Mouse (Mus musculus): ENCODE results near the gene Pik3r5. TPM values are rescaled to one million over a fixed set of nuclear protein-coding genes. Genes with fewer than 3 reads are reported as not detected.

The Pik3r5 gene
- polyA plus RNA-seq, 1 experiment from 2014 or later, result 1.5 TPM

- H3K4me1 ChIP-seq (ENCODE audit: control insufficient read depth, insufficient read depth, low read length), result peaks cover 5% of the 10 kb centered on the region; the same call in 1 of the 2 replicates
- no peak for ATAC-seq (ENCODE audit: low FRiP score, low TSS enrichment)
- whole genome bisulfite sequencing, result 84% methylated on average over 5 of the region's 5 CpGs
- no peak overlapping the region for H3K27ac ChIP-seq (ENCODE audit: low read depth, low read length)
- no peaks in the 10 kb centered on the region for H3K9me3 ChIP-seq (ENCODE audit: control insufficient read depth, low read length)
- H3K9ac ChIP-seq (ENCODE audit: low read depth, low read length), result no peak overlapping the region
- H3K36me3 ChIP-seq (ENCODE audit: control insufficient read depth, insufficient read depth, low read length), result no peaks in the 10 kb centered on the region
- no peak overlapping the region for H3K4me3 ChIP-seq (ENCODE audit: low read length)
- peaks cover 9% of the 10 kb centered on the region for H3K27me3 ChIP-seq (ENCODE audit: control insufficient read depth, insufficient read depth, low read length)
- H3K4me2 ChIP-seq (replicated peaks; ENCODE audit: low read depth, low read length), result no peak overlapping the region
Observed at GRCm38 (mm10) chr11:68436376-68436775, 4.5 kb downstream of the Pik3r5 start.

GRCm38 (mm10) chr11:68440100-68440499 lies 8.2 kb downstream of the Pik3r5 start:
- ATAC-seq (ENCODE audit: low FRiP score, low TSS enrichment), result no peak
- Histone ChIP-seq H3K27ac (ENCODE audit: low read depth, low read length) (no peak overlapping the region), H3K9ac (ENCODE audit: low read depth, low read length) (no peak overlapping the region), H3K4me3 (ENCODE audit: low read length) (no peak overlapping the region), H3K36me3 (ENCODE audit: control insufficient read depth, insufficient read depth, low read length) (no peaks in the 10 kb centered on the region), H3K9me3 (ENCODE audit: control insufficient read depth, low read length) (no peaks in the 10 kb centered on the region), H3K27me3 (ENCODE audit: control insufficient read depth, insufficient read depth, low read length) (no peaks in the 10 kb centered on the region), H3K4me1 (ENCODE audit: control insufficient read depth, insufficient read depth, low read length) (no peaks in the 10 kb centered on the region), H3K4me2 (replicated peaks; ENCODE audit: low read depth, low read length) (no peak overlapping the region)
- 79% methylated on average over 9 of the region's 9 CpGs for WGBS

- 63% methylated on average over 4 of the region's 5 CpGs for WGBS
- ATAC-seq (ENCODE audit: low FRiP score, low TSS enrichment), result no peak
Observed at GRCm38 (mm10) chr11:68440965-68441364, 9.0 kb downstream of the Pik3r5 start.

GRCm38 (mm10) chr11:68442346-68442745 lies 10.4 kb downstream of the Pik3r5 start:
- Histone ChIP-seq H3K27me3 (ENCODE audit: control insufficient read depth, insufficient read depth, low read length) (no peaks in the 10 kb centered on the region), H3K9ac (ENCODE audit: low read depth, low read length) (no peak overlapping the region), H3K27ac (ENCODE audit: low read depth, low read length) (no peak overlapping the region), H3K36me3 (ENCODE audit: control insufficient read depth, insufficient read depth, low read length) (no peaks in the 10 kb centered on the region), H3K4me2 (replicated peaks; ENCODE audit: low read depth, low read length) (no peak overlapping the region), H3K4me3 (ENCODE audit: low read length) (no peak overlapping the region), H3K4me1 (ENCODE audit: control insufficient read depth, insufficient read depth, low read length) (no peaks in the 10 kb centered on the region), H3K9me3 (ENCODE audit: control insufficient read depth, low read length) (no peaks in the 10 kb centered on the region)
- no peak for ATAC-seq (ENCODE audit: low FRiP score, low TSS enrichment)
- 72% methylated on average over 8 of the region's 8 CpGs for WGBS

More at GRCm38 (mm10) chr11:68440965-68441364, 9.0 kb downstream of the Pik3r5 start:
- Histone ChIP-seq H3K36me3 (ENCODE audit: control insufficient read depth, insufficient read depth, low read length) (no peaks in the 10 kb centered on the region), H3K9me3 (ENCODE audit: control insufficient read depth, low read length) (no peaks in the 10 kb centered on the region), H3K4me3 (ENCODE audit: low read length) (no peak overlapping the region), H3K9ac (ENCODE audit: low read depth, low read length) (no peak overlapping the region), H3K27me3 (ENCODE audit: control insufficient read depth, insufficient read depth, low read length) (no peaks in the 10 kb centered on the region), H3K4me1 (ENCODE audit: control insufficient read depth, insufficient read depth, low read length) (no peaks in the 10 kb centered on the region), H3K27ac (ENCODE audit: low read depth, low read length) (no peak overlapping the region), H3K4me2 (replicated peaks; ENCODE audit: low read depth, low read length) (no peak overlapping the region)

GRCm38 (mm10) chr11:68442983-68443638 lies 11.2 kb downstream of the Pik3r5 start:
- Histone ChIP-seq H3K36me3 (ENCODE audit: control insufficient read depth, insufficient read depth, low read length) (no peaks in the 10 kb centered on the region), H3K27me3 (ENCODE audit: control insufficient read depth, insufficient read depth, low read length) (no peaks in the 10 kb centered on the region), H3K4me1 (ENCODE audit: control insufficient read depth, insufficient read depth, low read length) (no peaks in the 10 kb centered on the region), H3K9ac (ENCODE audit: low read depth, low read length) (no peak overlapping the region), H3K27ac (ENCODE audit: low read depth, low read length) (no peak overlapping the region), H3K4me3 (ENCODE audit: low read length) (no peak overlapping the region), H3K9me3 (ENCODE audit: control insufficient read depth, low read length) (no peaks in the 10 kb centered on the region), H3K4me2 (replicated peaks; ENCODE audit: low read depth, low read length) (no peak overlapping the region)
- no peak for ATAC-seq (ENCODE audit: low FRiP score, low TSS enrichment)
- 74% methylated on average over 12 of the region's 12 CpGs for WGBS

- Histone ChIP-seq H3K27me3 (ENCODE audit: control insufficient read depth, insufficient read depth, low read length) (no peaks in the 10 kb centered on the region), H3K36me3 (ENCODE audit: control insufficient read depth, insufficient read depth, low read length) (no peaks in the 10 kb centered on the region), H3K9me3 (ENCODE audit: control insufficient read depth, low read length) (no peaks in the 10 kb centered on the region), H3K27ac (ENCODE audit: low read depth, low read length) (no peak overlapping the region), H3K4me3 (ENCODE audit: low read length) (no peak overlapping the region), H3K4me1 (ENCODE audit: control insufficient read depth, insufficient read depth, low read length) (peaks cover 2% of the 10 kb centered on the region; the same call in 1 of the 2 replicates), H3K9ac (ENCODE audit: low read depth, low read length) (no peak overlapping the region), H3K4me2 (replicated peaks; ENCODE audit: low read depth, low read length) (no peak overlapping the region)
- 84% methylated on average over 4 of the region's 4 CpGs for WGBS
- no peak for ATAC-seq (ENCODE audit: low FRiP score, low TSS enrichment)
Observed at GRCm38 (mm10) chr11:68445901-68446300, 14.0 kb downstream of the Pik3r5 start.

GRCm38 (mm10) chr11:68446547-68446946 lies 14.6 kb downstream of the Pik3r5 start:
- H3K9me3 ChIP-seq (ENCODE audit: control insufficient read depth, low read length), result no peaks in the 10 kb centered on the region
- no peak for ATAC-seq (ENCODE audit: low FRiP score, low TSS enrichment)
- no peaks in the 10 kb centered on the region for H3K36me3 ChIP-seq (ENCODE audit: control insufficient read depth, insufficient read depth, low read length)
- H3K9ac ChIP-seq (ENCODE audit: low read depth, low read length), result no peak overlapping the region
- H3K4me3 ChIP-seq (ENCODE audit: low read length), result no peak overlapping the region
- WGBS, result over 99% methylated on average over 4 of the region's 4 CpGs
- no peak overlapping the region for H3K4me2 ChIP-seq (replicated peaks; ENCODE audit: low read depth, low read length)
- peaks cover 8% of the 10 kb centered on the region; the same call in 1 of the 2 replicates for H3K4me1 ChIP-seq (ENCODE audit: control insufficient read depth, insufficient read depth, low read length)
- no peak overlapping the region for H3K27ac ChIP-seq (ENCODE audit: low read depth, low read length)
- H3K27me3 ChIP-seq (ENCODE audit: control insufficient read depth, insufficient read depth, low read length), result no peaks in the 10 kb centered on the region

- Histone ChIP-seq H3K4me2 (replicated peaks; ENCODE audit: low read depth, low read length) (no peak overlapping the region), H3K4me1 (ENCODE audit: control insufficient read depth, insufficient read depth, low read length) (peaks cover 9% of the 10 kb centered on the region; the same call in 1 of the 2 replicates), H3K36me3 (ENCODE audit: control insufficient read depth, insufficient read depth, low read length) (no peaks in the 10 kb centered on the region), H3K4me3 (ENCODE audit: low read length) (no peak overlapping the region), H3K9me3 (ENCODE audit: control insufficient read depth, low read length) (no peaks in the 10 kb centered on the region), H3K27ac (ENCODE audit: low read depth, low read length) (no peak overlapping the region), H3K27me3 (ENCODE audit: control insufficient read depth, insufficient read depth, low read length) (no peaks in the 10 kb centered on the region), H3K9ac (ENCODE audit: low read depth, low read length) (no peak overlapping the region)
- WGBS, result 88% methylated on average over 2 of the region's 2 CpGs
- ATAC-seq (ENCODE audit: low FRiP score, low TSS enrichment), result no peak
Observed at GRCm38 (mm10) chr11:68447242-68447641, 15.3 kb downstream of the Pik3r5 start.

GRCm38 (mm10) chr11:68448356-68448755 lies 16.4 kb downstream of the Pik3r5 start:
- Histone ChIP-seq H3K27me3 (ENCODE audit: control insufficient read depth, insufficient read depth, low read length) (no peaks in the 10 kb centered on the region), H3K27ac (ENCODE audit: low read depth, low read length) (no peak overlapping the region), H3K4me1 (ENCODE audit: control insufficient read depth, insufficient read depth, low read length) (peaks cover 9% of the 10 kb centered on the region; the same call in 1 of the 2 replicates), H3K36me3 (ENCODE audit: control insufficient read depth, insufficient read depth, low read length) (no peaks in the 10 kb centered on the region), H3K9me3 (ENCODE audit: control insufficient read depth, low read length) (no peaks in the 10 kb centered on the region), H3K4me2 (replicated peaks; ENCODE audit: low read depth, low read length) (no peak overlapping the region), H3K9ac (ENCODE audit: low read depth, low read length) (no peak overlapping the region), H3K4me3 (ENCODE audit: low read length) (no peak overlapping the region)
- ATAC-seq (ENCODE audit: low FRiP score, low TSS enrichment), result no peak
- WGBS, result 87% methylated on average over 7 of the region's 7 CpGs
